Mouse (Mus musculus) limb, embryonic 12.5 days (tissue): Measurements from ENCODE around the gene Yipf2. TPM values are rescaled to one million over a fixed set of nuclear protein-coding genes. Genes with fewer than 3 reads are reported as not detected.

Experiments
- ATAC-seq: fragments of 200-750 bp; cut with Nextera tagmentation; 2 replicates; pipeline ENCODE4 v1.8.0; 2017; ENCODE audit warnings: low read depth, moderate TSS enrichment; ENCODE audit not compliant: insufficient number of reproducible peaks, insufficient read depth, low FRiP score, low TSS enrichment
- H3K27ac ChIP-seq: fragments of 300-500 bp; sonication (generic); 2 replicates; pipeline ENCODE4 v1.5.1; 2016; ENCODE audit warnings: mild to moderate bottlenecking, moderate library complexity
- H3K27me3 ChIP-seq: fragments of 300-500 bp; sonication (generic); 2 replicates; pipeline ENCODE4 v1.6.1; 2016; ENCODE audit warnings: mild to moderate bottlenecking, moderate library complexity
- H3K36me3 ChIP-seq: fragments of 300-500 bp; sonication (generic); 2 replicates; pipeline ENCODE4 v1.6.1; 2016; ENCODE audit warnings: mild to moderate bottlenecking, moderate library complexity
- H3K4me1 ChIP-seq: fragments of 300-500 bp; sonication (generic); replicated peaks from 2 replicates; pipeline ENCODE4 v1.6.1; 2016
- H3K4me2 ChIP-seq: fragments of 300-500 bp; sonication (generic); 2 replicates; pipeline ENCODE4 v1.6.1; 2016; ENCODE audit warnings: mild to moderate bottlenecking, moderate library complexity
- H3K4me3 ChIP-seq: fragments of 300-500 bp; sonication (generic); replicated peaks from 2 replicates; pipeline ENCODE4 v1.5.1; 2016; ENCODE audit warnings: mild to moderate bottlenecking
- H3K9ac ChIP-seq: fragments of 300-500 bp; sonication (generic); replicated peaks from 2 replicates; pipeline ENCODE4 v1.6.1; 2016; ENCODE audit warnings: mild to moderate bottlenecking, moderate library complexity
- H3K9me3 ChIP-seq: fragments of 300-500 bp; sonication (generic); 2 replicates; pipeline ENCODE4 v1.6.1; 2016; ENCODE audit warnings: mild to moderate bottlenecking, moderate library complexity
- WGBS: fragments of 180-500 bp; shearing (Covaris S2); methylation state at CpG from one replicate; pipeline ENCODE4 v1.1.7; 2016; 5-methylcytosine and 5-hydroxymethylcytosine counted together
- polyA plus RNA-seq: library from polyadenylated mRNA; unstranded; fragments of >200 nt; fragmentation: Nextera tagmentation; extraction: Ambion mirVana; gene quantifications from 2 replicates; pipeline ENCODE4 v1.2.1, GENCODE M21; 2016

Yipf2 gene
- polyA plus RNA-seq = 20.2 and 21.1 TPM in 2 replicates

- ATAC-seq = peak; percentile 92
- H3K36me3 ChIP-seq = peaks cover 51% of the 10 kb centered on the region
- under 1% methylated on average over 30 of the region's 30 CpGs for WGBS
- peaks cover 20% of the 10 kb centered on the region for H3K4me1 ChIP-seq
- peak within 1 kb of the TSS; percentile 83 for H3K27ac ChIP-seq
- H3K9ac ChIP-seq = peak within 1 kb of the TSS; percentile 93
- H3K4me2 ChIP-seq = peak within 1 kb of the TSS; percentile 95
- H3K27me3 ChIP-seq = no peaks in the 10 kb centered on the region
- peak within 1 kb of the TSS; percentile 97 for H3K4me3 ChIP-seq
- no peaks in the 10 kb centered on the region for H3K9me3 ChIP-seq
These were observed at the start of gene Yipf2, which contains the start of gene Timm29 for GRCm38 (mm10) chr9:21592703-21593121. Gene Yipf2 (minus strand): TSS chr9:21592828. Gene Timm29 (plus strand): TSS chr9:21592722.

GRCm38 (mm10) chr9:21639031-21639430 is 46.4 kb upstream of the Yipf2 start:
- H3K27ac ChIP-seq = no peak overlapping the region
- H3K4me3 ChIP-seq = no peak overlapping the region
- no peak for ATAC-seq
- H3K9me3 ChIP-seq = no peaks in the 10 kb centered on the region
- no peaks in the 10 kb centered on the region for H3K27me3 ChIP-seq
- H3K9ac ChIP-seq = no peak overlapping the region
- no peak overlapping the region for H3K4me2 ChIP-seq
- H3K36me3 ChIP-seq = peaks cover 100% of the 10 kb centered on the region
- WGBS = 93% methylated on average over 11 of the region's 11 CpGs
- H3K4me1 ChIP-seq = no peaks in the 10 kb centered on the region

GRCm38 (mm10) chr9:21635639-21636038 is 43.0 kb upstream of the Yipf2 start:
- Histone ChIP-seq H3K4me3 (no peak overlapping the region), H3K9me3 (no peaks in the 10 kb centered on the region), H3K36me3 (peaks cover 91% of the 10 kb centered on the region), H3K27ac (no peak overlapping the region), H3K4me1 (no peaks in the 10 kb centered on the region), H3K9ac (no peak overlapping the region), H3K27me3 (no peaks in the 10 kb centered on the region), H3K4me2 (no peak overlapping the region)
- 59% methylated on average over 7 of the region's 7 CpGs for WGBS
- no peak for ATAC-seq

GRCm38 (mm10) chr9:21633106-21633505 is 40.5 kb upstream of the Yipf2 start:
- H3K9me3 ChIP-seq = no peaks in the 10 kb centered on the region
- H3K4me2 ChIP-seq = no peak overlapping the region
- 93% methylated on average over 3 of the region's 3 CpGs for WGBS
- H3K27me3 ChIP-seq = no peaks in the 10 kb centered on the region
- ATAC-seq = no peak
- H3K27ac ChIP-seq = no peak overlapping the region
- H3K4me1 ChIP-seq = no peaks in the 10 kb centered on the region
- H3K36me3 ChIP-seq = peaks cover 68% of the 10 kb centered on the region
- no peak overlapping the region for H3K4me3 ChIP-seq
- no peak overlapping the region for H3K9ac ChIP-seq

GRCm38 (mm10) chr9:21630673-21631072 is 38.0 kb upstream of the Yipf2 start:
- H3K9ac ChIP-seq = no peak overlapping the region
- H3K27me3 ChIP-seq = no peaks in the 10 kb centered on the region
- no peak for ATAC-seq
- H3K27ac ChIP-seq = no peak overlapping the region
- H3K4me3 ChIP-seq = no peak overlapping the region
- H3K9me3 ChIP-seq = no peaks in the 10 kb centered on the region
- H3K36me3 ChIP-seq = peaks cover 51% of the 10 kb centered on the region
- 84% methylated on average over 3 of the region's 3 CpGs for WGBS
- no peak overlapping the region for H3K4me2 ChIP-seq
- H3K4me1 ChIP-seq = no peaks in the 10 kb centered on the region

- Histone ChIP-seq H3K9me3 (no peaks in the 10 kb centered on the region), H3K9ac (no peak overlapping the region), H3K27me3 (no peaks in the 10 kb centered on the region), H3K4me3 (no peak overlapping the region), H3K27ac (no peak overlapping the region), H3K4me2 (no peak overlapping the region), H3K36me3 (peaks cover 27% of the 10 kb centered on the region; the same call in 1 of the 2 replicates), H3K4me1 (0 out of 2 replicates have a peak, but pooled peaks cover 4% of the 10 kb centered on the region)
- ATAC-seq = no peak
- 87% methylated on average over 5 of the region's 5 CpGs for WGBS
These were observed 34.6 kb upstream of the Yipf2 start for GRCm38 (mm10) chr9:21627145-21627795.

GRCm38 (mm10) chr9:21626571-21626970 is 33.9 kb upstream of the Yipf2 start:
- Histone ChIP-seq H3K27ac (no peak overlapping the region), H3K4me1 (0 out of 2 replicates have a peak, but pooled peaks cover 4% of the 10 kb centered on the region), H3K36me3 (peaks cover 26% of the 10 kb centered on the region; the same call in 1 of the 2 replicates), H3K9me3 (no peaks in the 10 kb centered on the region), H3K27me3 (no peaks in the 10 kb centered on the region), H3K4me2 (no peak overlapping the region), H3K4me3 (no peak overlapping the region), H3K9ac (no peak overlapping the region)
- ATAC-seq = no peak

GRCm38 (mm10) chr9:21625342-21626339 is 33.0 kb upstream of the Yipf2 start:
- Histone ChIP-seq H3K9me3 (no peaks in the 10 kb centered on the region), H3K9ac (no peak overlapping the region), H3K4me1 (0 out of 2 replicates have a peak, but pooled peaks cover 4% of the 10 kb centered on the region), H3K4me2 (no peak overlapping the region), H3K27ac (no peak overlapping the region), H3K36me3 (peaks cover 20% of the 10 kb centered on the region; the same call in 1 of the 2 replicates), H3K4me3 (no peak overlapping the region), H3K27me3 (no peaks in the 10 kb centered on the region)
- no peak for ATAC-seq
- 92% methylated on average over 10 of the region's 10 CpGs for WGBS

- Histone ChIP-seq H3K27ac (no peak overlapping the region), H3K4me3 (no peak overlapping the region), H3K27me3 (no peaks in the 10 kb centered on the region), H3K4me1 (peaks cover 13% of the 10 kb centered on the region), H3K36me3 (peaks cover 23% of the 10 kb centered on the region; the same call in 1 of the 2 replicates), H3K4me2 (no peak overlapping the region), H3K9ac (no peak overlapping the region), H3K9me3 (no peaks in the 10 kb centered on the region)
- ATAC-seq = no peak
- 83% methylated on average over 1 of the region's 1 CpGs for WGBS
These were observed 30.0 kb upstream of the Yipf2 start for GRCm38 (mm10) chr9:21622676-21623075.

GRCm38 (mm10) chr9:21620229-21620628 is 27.6 kb upstream of the Yipf2 start:
- H3K4me1 ChIP-seq = peaks cover 17% of the 10 kb centered on the region
- H3K27me3 ChIP-seq = no peaks in the 10 kb centered on the region
- peaks cover 20% of the 10 kb centered on the region; the same call in 1 of the 2 replicates for H3K36me3 ChIP-seq
- ATAC-seq = no peak
- no peaks in the 10 kb centered on the region for H3K9me3 ChIP-seq
- no peak overlapping the region for H3K4me3 ChIP-seq
- no peak overlapping the region for H3K27ac ChIP-seq
- no peak overlapping the region for H3K9ac ChIP-seq
- 91% methylated on average over 4 of the region's 4 CpGs for WGBS
- H3K4me2 ChIP-seq = no peak overlapping the region

GRCm38 (mm10) chr9:21617066-21617465 is 24.4 kb upstream of the Yipf2 start:
- H3K27ac ChIP-seq = peak overlapping the region; percentile 98

More at GRCm38 (mm10) chr9:21617066-21617465, 24.4 kb upstream of the Yipf2 start:
- Histone ChIP-seq H3K4me2 (peak overlapping the region; percentile 73), H3K4me3 (peak overlapping the region; percentile 69), H3K36me3 (peaks cover 12% of the 10 kb centered on the region; the same call in 1 of the 2 replicates), H3K9ac (peak overlapping the region; percentile 84), H3K27me3 (no peaks in the 10 kb centered on the region), H3K9me3 (no peaks in the 10 kb centered on the region), H3K4me1 (peaks cover 16% of the 10 kb centered on the region)
- no peak for ATAC-seq
- WGBS = 11% methylated on average over 10 of the region's 10 CpGs
